Mouse (Mus musculus) adipose tissue, adult 10 weeks (tissue): ENCODE results near the gene Gm8994. TPM values are rescaled to one million over a fixed set of nuclear protein-coding genes. Genes with fewer than 3 reads are reported as not detected.

ENCODE experiments used
- polyA plus RNA-seq: library from polyadenylated mRNA; stranded (reverse); fragments of 350-450 nt; fragmentation: Illumina TruSeq; extraction: RNeasy Lipid Tissue Mini Kit (QIAGEN cat#74804); gene quantifications from one replicate; pipeline ENCODE4 v1.2.3, GENCODE M21; 2014; ENCODE audit warnings: low read depth, low replicate concordance

Gm8994 gene
- polyA plus RNA-seq, result not detected

GRCm38 (mm10) chr6:136327239-136327638, at the start of gene Gm8994:
TSS of gene Gm8994 (plus strand) at chr6:136327539.

Other genes with a start within 250 kb of the Gm8994 start
- 0.06 TPM for gene Grin2b, start 154.0 kb upstream of the Gm8994 start, polyA plus RNA-seq
- not detected for gene E330021D16Rik, start 88.0 kb downstream of the Gm8994 start, polyA plus RNA-seq
- gene Atf7ip, start 178.6 kb downstream of the Gm8994 start, polyA plus RNA-seq, result 21.0 TPM